Mouse (Mus musculus) cerebellum, postnatal 4 days (tissue): ENCODE measurements around the gene Kat2a.

Source experiments
- DNase-seq, 2 experiments: peaks; one replicate each; pipeline ENCODE4 v3.0.0; 2022; ENCODE audit warnings: low spot score in 2 of 2, mixed read lengths in 1 of 2

Gene Kat2a

GRCm38 (mm10) chr11:100710977-100711376 lies 1.3 kb downstream of the Kat2a start:
- DNase-seq, result no peak

- no peak for DNase-seq
Observed at GRCm38 (mm10) chr11:100710528-100710927, 1.7 kb downstream of the Kat2a start.

GRCm38 (mm10) chr11:100709201-100709810 lies 3.0 kb downstream of the Kat2a start:
- no peak for DNase-seq

- no peak for DNase-seq
Observed at GRCm38 (mm10) chr11:100705095-100705747, 7.0 kb downstream of the Kat2a start.

GRCm38 (mm10) chr11:100703851-100704531 lies 8.3 kb downstream of the Kat2a start, which contains the start of gene Dhx58:
Gene Dhx58, minus strand, starts transcription at chr11:100704271.
- DNase-seq, result no peak

- no peak for DNase-seq
Observed at GRCm38 (mm10) chr11:100703366-100703765, 8.9 kb downstream of the Kat2a start.

GRCm38 (mm10) chr11:100702906-100703305 lies 9.4 kb downstream of the Kat2a start:
- no peak for DNase-seq

GRCm38 (mm10) chr11:100702081-100702851 lies 10.0 kb downstream of the Kat2a start:
- peak in 1 of 2 experiments; percentile 66 for DNase-seq

GRCm38 (mm10) chr11:100701301-100701700 lies 11.0 kb downstream of the Kat2a start:
- DNase-seq, result no peak

- no peak for DNase-seq
Observed at GRCm38 (mm10) chr11:100700710-100701109, 11.6 kb downstream of the Kat2a start.

GRCm38 (mm10) chr11:100697921-100698320 lies 14.3 kb downstream of the Kat2a start:
- no peak for DNase-seq

GRCm38 (mm10) chr11:100694926-100695325 lies 17.3 kb downstream of the Kat2a start:
- DNase-seq, result peak; percentile 91 to 94

GRCm38 (mm10) chr11:100693154-100693553 lies 19.1 kb downstream of the Kat2a start:
- no peak for DNase-seq

- DNase-seq, result no peak
Observed at GRCm38 (mm10) chr11:100692164-100692616, 20.1 kb downstream of the Kat2a start, which contains the start of gene Zfp385c. Gene Zfp385c, minus strand, starts transcription at chr11:100692455.

- no peak for DNase-seq
Observed at GRCm38 (mm10) chr11:100690389-100690788, 21.9 kb downstream of the Kat2a start.

- DNase-seq, result no peak
Observed at GRCm38 (mm10) chr11:100688443-100688842, 23.8 kb downstream of the Kat2a start.

- no peak for DNase-seq
Observed at GRCm38 (mm10) chr11:100687265-100687664, 25.0 kb downstream of the Kat2a start.

- no peak for DNase-seq
Observed at GRCm38 (mm10) chr11:100685371-100685770, 26.9 kb downstream of the Kat2a start.

- no peak for DNase-seq
Observed at GRCm38 (mm10) chr11:100684084-100684483, 28.2 kb downstream of the Kat2a start.

GRCm38 (mm10) chr11:100682526-100682925 lies 29.7 kb downstream of the Kat2a start:
- DNase-seq, result no peak

GRCm38 (mm10) chr11:100681826-100682225 lies 30.4 kb downstream of the Kat2a start:
- no peak for DNase-seq

- no peak for DNase-seq
Observed at GRCm38 (mm10) chr11:100677810-100678209, 34.5 kb downstream of the Kat2a start.
